Comparison of ENCODE assay signal across 8 mouse cellular contexts in the genomic region with DNA sequence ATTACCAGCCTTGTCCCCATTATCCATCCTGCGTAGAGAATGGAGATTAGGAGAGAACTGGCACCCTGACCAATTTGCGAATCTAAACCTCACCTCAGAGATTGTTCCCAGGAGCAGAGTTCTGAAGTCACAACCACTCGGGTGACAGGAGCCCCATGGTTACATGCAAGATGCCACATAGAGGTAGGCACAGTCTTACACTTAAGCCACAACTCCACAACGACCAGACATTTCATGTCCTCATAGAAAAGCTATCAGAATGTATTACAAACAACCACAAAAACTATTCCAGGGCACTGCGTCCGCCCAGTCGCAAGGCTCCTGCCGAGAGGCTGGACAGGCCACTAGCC. TPM values are rescaled to one million over a fixed set of nuclear protein-coding genes. Genes with fewer than 3 reads are reported as not detected.
A peak's percentile ranks its signal among the peaks of the same experiment; 100 is the strongest.
DNase-seq lines count a peak whose midpoint lies in the region; ATAC-seq and TF ChIP-seq lines count a peak whose summit lies in the region.

No protein-coding gene starts in this region.

- peaks cover 26% of the 10 kb centered on the region for H3K36me3 ChIP-seq in kidney, embryonic 14.5 days (ENCODE audit: control insufficient read depth, insufficient read depth, low read length)
- peaks cover 12% of the 10 kb centered on the region for H3K36me3 ChIP-seq in hindbrain, embryonic 15.5 days
- peaks cover 3% of the 10 kb centered on the region; the same call in 1 of the 2 replicates for H3K36me3 ChIP-seq in midbrain, embryonic 16.5 days (ENCODE audit: control insufficient read depth, insufficient read depth, low read length)

- H3K9ac ChIP-seq in kidney, embryonic 14.5 days (ENCODE audit: low read depth, low read length) = peak overlapping the region; percentile 82
- peak overlapping the region; percentile 76 for H3K9ac ChIP-seq in hindbrain, embryonic 15.5 days
- H3K9ac ChIP-seq in midbrain, embryonic 16.5 days (ENCODE audit: low read depth, low read length) = peak overlapping the region; percentile 88

- no peak for TF ChIP-seq CTCF in cortical plate, adult 2 months (IDR thresholded peaks at IDR 0.05; ENCODE audit: extremely low read depth, insufficient read depth, low read length)

- 1% methylated on average over 8 of the region's 8 CpGs for WGBS in kidney, embryonic 14.5 days
- under 1% methylated on average over 8 of the region's 8 CpGs for WGBS in hindbrain, embryonic 15.5 days
- WGBS in midbrain, embryonic 16.5 days = 1% methylated on average over 8 of the region's 8 CpGs

- no peaks in the 10 kb centered on the region for H3K27me3 ChIP-seq in kidney, embryonic 14.5 days (ENCODE audit: control insufficient read depth, insufficient read depth, low read length)
- no peaks in the 10 kb centered on the region for H3K27me3 ChIP-seq in hindbrain, embryonic 15.5 days
- no peaks in the 10 kb centered on the region for H3K27me3 ChIP-seq in midbrain, embryonic 16.5 days (ENCODE audit: control insufficient read depth, insufficient read depth, low read depth, low read length)

- ATAC-seq in kidney, embryonic 14.5 days (ENCODE audit: low FRiP score, low TSS enrichment) = no peak
- no peak; the same call in 1 of the 2 replicates for ATAC-seq in hindbrain, embryonic 15.5 days (ENCODE audit: low FRiP score, low read depth)
- ATAC-seq in midbrain, embryonic 16.5 days = no peak; the same call in 1 of the 2 replicates

- TF ChIP-seq POLR2A in cortical plate, adult 2 months (IDR thresholded peaks at IDR 0.05; ENCODE audit: extremely low read depth, insufficient read depth, low read length) = no peak

- peaks cover 14% of the 10 kb centered on the region; the same call in 1 of the 2 replicates for H3K4me1 ChIP-seq in kidney, embryonic 14.5 days (ENCODE audit: control insufficient read depth, insufficient read depth, low read length)
- peaks cover 3% of the 10 kb centered on the region; the same call in 1 of the 2 replicates for H3K4me1 ChIP-seq in cortical plate, adult 2 months (ENCODE audit: control insufficient read depth, insufficient read depth, low read length)
- peaks cover 25% of the 10 kb centered on the region for H3K4me1 ChIP-seq in hindbrain, embryonic 15.5 days (replicated peaks)
- peaks cover 17% of the 10 kb centered on the region for H3K4me1 ChIP-seq in midbrain, embryonic 16.5 days (ENCODE audit: control insufficient read depth, insufficient read depth, low read length)

- H3K4me2 ChIP-seq in kidney, embryonic 14.5 days (replicated peaks; ENCODE audit: low read depth, low read length) = peak overlapping the region; percentile 46
- H3K4me2 ChIP-seq in hindbrain, embryonic 15.5 days = peak overlapping the region; percentile 59
- H3K4me2 ChIP-seq in midbrain, embryonic 16.5 days (ENCODE audit: low read length) = peak overlapping the region; percentile 78

- no peak for DNase-seq in kidney, postnatal 25 days
- no peak for DNase-seq in right cerebral cortex, postnatal 25 days
- DNase-seq in B cell, adult 2 months = no peak
- DNase-seq in gastrocnemius, postnatal 36 days = no peak

- intact Hi-C loops in gastrocnemius, postnatal 36 days (cut with DNase I) = loop anchor here (2.0 kb wide), 1 partner anchor 27 kb away; no protein-coding TSS in a partner anchor

- H3K9me3 ChIP-seq in kidney, embryonic 14.5 days (ENCODE audit: control insufficient read depth, low read length) = 0 out of 2 replicates have a peak, but pooled peaks cover 6% of the 10 kb centered on the region
- H3K9me3 ChIP-seq in hindbrain, embryonic 15.5 days = no peaks in the 10 kb centered on the region
- H3K9me3 ChIP-seq in midbrain, embryonic 16.5 days (replicated peaks; ENCODE audit: control insufficient read depth, low read length, poor library complexity, severe bottlenecking) = no peaks in the 10 kb centered on the region

- peak overlapping the region; percentile 94 for H3K27ac ChIP-seq in kidney, embryonic 14.5 days (ENCODE audit: low read depth, low read length)
- peak overlapping the region; percentile 20; the same call in 1 of the 2 replicates for H3K27ac ChIP-seq in cortical plate, adult 2 months (ENCODE audit: insufficient read depth, low read length)
- H3K27ac ChIP-seq in hindbrain, embryonic 15.5 days (replicated peaks) = peak overlapping the region; percentile 85
- peak overlapping the region; percentile 89 for H3K27ac ChIP-seq in midbrain, embryonic 16.5 days (ENCODE audit: low read length)

- peak overlapping the region; percentile 87 for H3K4me3 ChIP-seq in kidney, embryonic 14.5 days (ENCODE audit: low read length)
- peak overlapping the region; percentile 69 for H3K4me3 ChIP-seq in cortical plate, adult 2 months (ENCODE audit: insufficient read depth, low read length)
- peak overlapping the region; percentile 81 for H3K4me3 ChIP-seq in hindbrain, embryonic 15.5 days
- peak overlapping the region; percentile 94 for H3K4me3 ChIP-seq in midbrain, embryonic 16.5 days (ENCODE audit: low read depth, low read length)

RNA-seq across cellular contexts. Expression of a gene that starts 0.4 kb away (rescaled TPM):
- polyA plus RNA-seq in kidney, embryonic 14.5 days (2014; fragmentation: Nextera tagmentation; extraction: Ambion mirVana) = 13.4 and 26.6 TPM in 2 replicates
- 2.1 and 3.0 TPM in 2 replicates for polyA plus RNA-seq in cortical plate, adult 2 months (2012; rRNA removed)
- polyA plus RNA-seq in hindbrain, embryonic 15.5 days (2015; fragmentation: Nextera tagmentation; extraction: Ambion mirVana) = 4.9 and 6.9 TPM in 2 replicates
- polyA plus RNA-seq in midbrain, embryonic 16.5 days (2015; fragmentation: Nextera tagmentation; extraction: Ambion mirVana) = 3.4 and 4.3 TPM in 2 replicates
- 10 to 100 TPM; 15.4 to 18.7 TPM for total RNA-seq in gastrocnemius, postnatal 36 days (2021)

RNA-seq across cellular contexts. Expression of a gene that starts 29.4 kb away (rescaled TPM):
- 7.2 and 11.0 TPM in 2 replicates for polyA plus RNA-seq in kidney, embryonic 14.5 days (2014; fragmentation: Nextera tagmentation; extraction: Ambion mirVana)
- polyA plus RNA-seq in cortical plate, adult 2 months (2012; rRNA removed) = 12.5 and 13.1 TPM in 2 replicates
- polyA plus RNA-seq in hindbrain, embryonic 15.5 days (2015; fragmentation: Nextera tagmentation; extraction: Ambion mirVana) = 21.0 and 22.0 TPM in 2 replicates
- 24.4 and 26.7 TPM in 2 replicates for polyA plus RNA-seq in midbrain, embryonic 16.5 days (2015; fragmentation: Nextera tagmentation; extraction: Ambion mirVana)
- 1 to 10 TPM; 4.8 to 5.5 TPM for total RNA-seq in gastrocnemius, postnatal 36 days (2021)

Comparison
In these comparisons a context has a peak if more than half of its experiments do, and no peak if none do; other contexts are left out.
1. H3K27ac ChIP-seq: peak in every context shown above with its lines; median percentile 94 in kidney, embryonic 14.5 days; 89 in midbrain, embryonic 16.5 days; 85 in hindbrain, embryonic 15.5 days; 20 in cortical plate, adult 2 months.